Mouse (Mus musculus) urinary bladder, postnatal 14 days (tissue): Measurements from ENCODE around the gene Gm45711.
A peak's percentile ranks its signal among the peaks of the same experiment; 100 is the strongest.
"Not testable (repeated sequence)": the region's sequence is repeated elsewhere in the genome, so short reads cannot be mapped to it uniquely, and the experiment has no call there.

ENCODE experiments used
- DNase-seq: peaks from one replicate; pipeline ENCODE4 v3.0.0; 2021; ENCODE audit warnings: low spot score

Gm45711 gene

DNA sequence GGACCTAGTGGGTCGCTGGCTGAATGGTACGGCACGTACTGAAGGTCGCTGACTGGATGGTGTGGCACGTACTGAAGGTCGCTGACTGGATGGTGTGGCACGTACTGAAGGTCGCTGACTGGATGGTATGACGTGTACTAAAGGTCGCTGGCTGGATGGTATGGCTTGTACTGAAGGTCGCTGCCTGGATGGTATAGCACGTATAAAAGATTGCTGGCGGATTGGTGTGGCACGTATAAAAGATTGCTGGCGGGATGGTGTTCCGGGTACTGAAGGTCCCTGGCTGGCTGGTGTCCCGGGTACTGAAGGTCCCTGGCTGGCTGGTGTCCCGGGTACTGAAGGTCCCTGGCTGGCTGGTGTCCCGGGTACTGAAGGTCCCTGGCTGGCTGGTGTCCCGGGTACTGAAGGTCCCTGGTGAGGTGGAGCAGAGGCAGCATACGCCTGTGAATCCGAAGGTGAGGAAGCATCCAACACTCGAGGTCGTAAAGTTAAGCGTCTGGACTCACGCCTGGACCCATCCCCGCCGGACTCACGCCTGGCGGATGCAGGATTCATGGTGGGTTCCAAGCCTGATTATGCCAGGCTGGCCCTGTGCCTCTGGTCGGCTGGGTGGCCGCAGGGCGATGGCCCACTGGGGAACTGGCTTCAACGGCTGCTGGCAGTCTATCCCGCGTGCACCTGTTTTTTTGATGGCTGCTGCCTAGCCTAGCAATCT lies at the start of gene Gm45711, which contains the start of gene Cmtm1:
Gene Gm45711 (minus strand): TSS at position 641 of the 715 bp plus-strand sequence.
Gene Cmtm1 (minus strand): TSS at position 705 of the 715 bp plus-strand sequence.
- DNase-seq, result not testable (repeated sequence)

DNA sequence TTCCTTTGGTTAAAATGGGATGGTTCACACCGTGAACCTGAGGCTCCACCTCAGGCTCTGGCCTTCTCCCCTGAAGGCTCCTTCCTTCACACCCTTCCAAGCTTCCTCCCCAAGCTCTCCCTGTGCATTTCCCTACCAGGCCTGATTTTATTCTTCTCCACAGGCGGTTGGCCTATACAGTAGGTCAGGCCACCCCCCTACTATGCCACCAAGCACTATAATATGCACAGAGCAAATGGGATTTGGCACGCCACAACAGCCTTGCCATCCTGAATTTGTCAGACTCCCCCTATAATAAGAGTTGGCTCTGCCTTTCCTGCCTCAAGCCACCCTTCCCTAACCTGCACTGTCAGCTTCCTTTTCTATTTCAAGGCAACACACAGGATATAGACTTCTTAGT lies 48.8 kb upstream of the Gm45711 start:
- no peak for DNase-seq

DNA sequence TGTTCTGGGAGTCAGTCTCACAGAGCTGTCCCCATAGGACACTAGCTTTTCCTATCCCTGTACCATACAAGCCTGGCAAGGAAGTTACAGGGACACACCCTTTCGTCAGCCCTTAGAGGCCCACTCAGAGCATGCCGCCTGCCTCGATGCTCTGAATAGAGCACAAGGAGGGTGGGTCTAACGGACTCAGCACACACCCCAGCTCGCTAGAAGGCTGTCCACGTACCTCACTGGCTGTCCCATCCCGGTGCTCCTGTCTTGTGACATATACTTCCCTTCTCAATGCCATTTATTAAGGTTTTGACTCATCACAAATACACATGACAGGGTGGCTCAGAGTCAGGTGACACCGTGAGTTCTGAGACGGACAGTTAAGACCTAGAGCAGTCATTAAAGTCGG lies 44.6 kb upstream of the Gm45711 start:
- no peak for DNase-seq

DNA sequence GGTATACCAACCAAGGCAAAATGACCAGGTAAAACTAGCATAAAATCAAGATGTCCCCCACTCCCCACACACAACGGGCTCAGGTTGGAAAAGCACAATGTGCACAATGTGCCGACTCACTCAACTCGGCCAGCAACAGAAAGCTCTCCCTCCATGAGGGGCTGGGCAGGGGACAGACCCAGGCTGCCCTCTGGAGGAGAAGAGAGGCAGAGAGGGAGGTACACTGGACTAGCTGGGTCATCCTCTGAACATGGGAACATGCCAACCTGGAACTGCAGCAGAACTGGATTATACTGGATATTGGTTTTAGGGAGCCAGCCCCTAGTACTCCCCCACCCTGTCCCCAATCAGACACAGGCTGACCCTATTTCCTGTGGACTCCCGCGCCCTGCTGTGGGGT lies 43.3 kb upstream of the Gm45711 start:
- no peak for DNase-seq

DNA sequence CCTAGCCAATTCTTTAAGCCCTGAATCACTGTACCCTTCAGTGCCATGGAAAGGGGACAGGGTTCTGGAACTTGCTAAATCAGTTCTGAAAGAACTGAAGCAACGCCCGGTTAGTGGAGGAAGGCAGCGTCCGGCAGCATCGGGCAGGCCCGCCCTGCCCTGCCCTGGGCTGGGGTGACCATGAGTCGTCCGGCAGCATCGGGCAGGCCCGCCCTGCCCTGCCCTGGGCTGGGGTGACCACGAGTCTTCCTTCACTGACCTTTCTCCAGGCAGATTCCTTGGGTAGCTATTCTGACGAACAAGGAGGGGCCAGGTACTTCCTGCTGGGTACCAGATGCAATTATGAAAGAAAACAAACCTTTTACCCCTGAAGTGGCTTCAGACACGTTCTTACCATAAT lies 40.2 kb upstream of the Gm45711 start:
- no peak for DNase-seq

DNA sequence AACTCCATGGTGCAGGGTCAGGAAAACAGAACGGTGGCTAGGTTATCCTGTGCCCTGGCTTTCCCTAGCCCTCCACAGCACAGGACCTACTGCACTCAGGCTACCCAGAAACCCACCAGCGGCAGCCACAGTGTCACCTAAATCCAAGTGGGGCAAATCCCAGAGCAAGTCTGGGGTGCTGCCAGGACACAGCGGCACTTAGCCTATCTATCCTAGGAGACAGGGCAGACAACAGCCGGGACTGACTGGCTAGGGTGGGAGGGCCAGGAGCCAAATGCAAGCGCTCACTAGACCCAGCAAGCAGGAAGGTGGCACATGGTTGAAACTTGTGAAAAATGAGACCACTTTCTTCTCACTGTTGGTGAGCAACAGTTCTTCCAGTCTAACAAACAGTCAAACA lies 39.1 kb upstream of the Gm45711 start:
- DNase-seq, result no peak

DNA sequence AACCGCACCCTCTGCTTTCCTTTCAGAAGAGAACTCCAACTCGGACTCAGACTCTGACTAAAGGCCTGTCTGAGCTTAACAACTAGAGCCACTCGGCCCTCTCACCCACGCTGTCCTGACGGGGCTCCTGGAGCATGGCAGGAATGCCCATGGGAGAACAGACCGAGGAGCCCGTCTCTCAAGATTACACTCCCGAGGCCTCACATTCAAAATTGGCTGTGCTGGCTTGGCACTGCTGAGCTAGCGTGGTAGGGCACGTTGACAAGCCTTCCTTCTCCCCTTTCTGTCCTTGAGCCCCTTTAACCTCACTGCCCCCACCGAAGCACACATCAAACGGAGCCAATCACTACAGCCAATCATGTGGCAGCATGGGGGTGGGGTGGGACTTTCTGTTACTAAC lies 36.8 kb upstream of the Gm45711 start:
- no peak for DNase-seq

DNA sequence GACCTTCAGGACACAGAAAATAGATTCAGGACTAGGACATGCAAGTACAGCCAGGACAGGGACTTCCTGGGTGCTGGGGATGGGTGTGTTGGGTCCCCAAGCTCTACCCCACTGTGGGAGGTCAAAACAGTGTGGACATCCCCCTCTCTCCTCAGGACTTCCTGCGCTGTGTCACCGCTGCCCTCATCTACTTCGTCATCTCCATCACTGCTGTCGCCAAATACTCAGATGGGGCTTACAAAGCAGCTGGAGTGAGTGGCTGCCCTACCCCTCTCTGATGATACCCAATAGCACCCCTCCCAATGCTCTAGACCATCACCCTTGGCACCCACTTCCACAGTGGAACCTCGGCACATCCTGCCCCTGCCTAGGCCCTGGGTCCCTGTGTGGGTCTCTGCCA lies 34.7 kb upstream of the Gm45711 start:
- DNase-seq, result no peak

DNA sequence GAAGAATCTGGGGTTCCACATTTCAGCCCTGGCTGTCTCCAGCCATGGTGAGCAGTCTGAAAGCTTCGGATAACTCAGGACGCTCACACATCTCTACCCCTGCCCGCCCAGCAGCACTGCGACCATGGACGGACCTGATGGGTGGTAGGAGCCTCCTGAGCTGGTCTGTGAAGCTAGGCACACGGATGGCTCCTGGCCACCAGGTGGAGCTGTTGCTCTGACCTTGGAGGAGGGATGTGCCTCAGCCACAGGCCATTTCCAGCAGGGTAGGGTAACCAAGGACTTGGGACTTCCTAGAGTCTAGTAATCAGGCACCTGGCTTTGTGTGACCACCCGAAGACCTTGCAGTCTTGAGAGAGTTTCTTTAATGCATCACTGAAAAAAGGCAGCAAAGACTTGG lies 34.1 kb upstream of the Gm45711 start:
- peak; percentile 90 for DNase-seq

DNA sequence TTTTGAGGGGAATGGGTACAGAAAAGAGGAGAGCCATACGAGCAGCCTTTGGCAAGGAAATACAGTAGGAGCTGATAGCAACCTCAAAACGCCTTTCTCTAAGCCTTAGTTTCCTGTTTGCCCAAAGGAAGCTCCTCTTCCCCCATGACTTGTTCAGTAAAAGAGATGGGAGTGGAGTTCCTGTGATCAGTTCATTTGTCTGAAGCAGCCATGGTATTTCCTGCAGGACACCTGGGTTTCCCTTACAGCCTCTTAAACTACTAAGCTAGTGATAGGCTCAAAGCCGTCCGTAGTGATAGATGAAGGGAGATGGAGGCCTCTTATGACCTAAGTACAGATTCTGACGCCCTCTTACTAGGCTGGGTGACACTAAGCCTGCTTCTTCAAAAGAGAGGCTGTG lies 32.5 kb upstream of the Gm45711 start:
- DNase-seq, result no peak

DNA sequence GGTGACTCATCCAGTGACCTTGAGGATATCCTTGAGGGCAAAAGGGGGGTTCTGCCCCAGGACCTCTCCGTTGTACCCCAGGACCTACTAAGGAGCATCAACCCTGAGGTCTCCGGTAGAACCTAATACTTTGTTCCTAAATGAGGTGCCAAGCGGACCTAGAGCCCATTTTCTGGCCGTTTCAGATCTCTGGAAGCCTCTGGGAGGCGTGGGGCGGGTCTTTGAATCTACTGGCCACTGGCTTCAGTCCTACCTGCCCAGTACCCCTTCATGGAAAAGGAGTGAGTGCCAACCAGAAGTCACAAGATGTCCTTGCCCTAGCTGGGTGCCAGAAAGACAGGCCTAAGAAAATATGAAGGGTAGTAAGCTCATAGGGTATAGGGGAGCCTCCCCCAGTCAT lies 31.8 kb upstream of the Gm45711 start:
- no peak for DNase-seq

DNA sequence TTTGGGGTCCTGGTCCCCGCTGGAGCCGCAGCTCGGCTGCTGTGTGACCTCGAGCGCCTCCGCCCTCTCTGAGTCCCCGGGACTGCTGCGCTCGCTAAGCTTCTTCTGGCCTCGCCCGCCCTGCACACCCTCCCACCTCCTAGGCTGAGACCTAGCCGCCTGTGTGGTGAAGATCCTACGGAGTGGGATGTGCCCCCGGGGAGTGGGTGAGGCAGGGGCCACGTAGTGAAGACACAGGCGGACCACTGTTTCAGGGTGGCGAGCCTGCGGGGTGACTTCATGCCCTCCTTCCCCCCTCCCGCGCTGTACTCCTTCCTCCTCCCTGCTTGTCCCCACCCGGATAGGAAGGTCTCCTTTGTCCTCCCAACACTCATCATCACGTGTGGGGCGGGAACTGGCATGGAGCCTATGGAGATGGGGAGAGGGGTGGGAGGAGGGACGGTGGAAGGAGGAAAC lies 31.3 kb upstream of the Gm45711 start:
- peak; percentile 78 for DNase-seq

DNA sequence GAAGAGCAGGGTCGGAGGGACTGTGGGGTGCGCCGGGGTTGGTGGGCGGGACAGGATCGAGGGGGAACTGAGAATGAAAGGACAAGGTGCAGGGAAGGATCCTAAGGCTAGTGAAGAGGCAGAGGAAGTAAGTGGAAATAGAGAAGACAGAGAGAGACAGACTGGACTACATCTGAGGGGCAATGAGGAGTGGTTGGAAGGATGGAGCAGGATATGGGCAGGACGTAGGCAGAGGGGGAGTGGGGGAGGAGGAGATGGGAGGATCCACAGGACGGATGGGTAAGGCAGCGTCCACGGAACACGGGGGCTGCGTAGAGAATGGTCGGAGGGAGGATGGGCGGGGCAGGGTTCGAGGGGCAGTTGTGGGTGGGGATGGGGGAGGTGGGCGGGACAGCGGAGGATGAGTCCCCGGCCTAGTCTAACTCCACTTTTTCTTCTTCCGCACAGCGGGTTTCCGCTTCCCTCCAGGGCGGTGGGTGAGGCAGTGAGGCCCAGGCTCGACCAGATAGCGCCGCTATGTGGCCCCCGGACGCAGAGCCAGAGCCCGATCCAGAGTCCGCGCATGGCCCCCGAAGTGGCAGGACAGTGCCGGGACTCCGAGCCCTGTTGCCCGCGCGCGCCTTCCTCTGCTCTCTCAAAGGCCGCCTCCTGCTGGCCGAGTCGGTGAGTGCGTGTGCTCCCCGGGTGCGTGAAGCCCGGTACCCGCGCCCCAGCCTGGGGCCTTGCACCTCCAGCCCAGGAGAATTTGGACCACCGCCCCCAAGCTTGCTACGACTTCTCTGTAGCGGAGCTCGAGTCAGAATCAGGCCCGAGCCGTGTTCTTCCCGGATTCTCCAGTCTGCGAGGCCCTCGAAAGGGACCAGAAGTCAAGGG lies 30.6 kb upstream of the Gm45711 start:
- peak; percentile 79 for DNase-seq

DNA sequence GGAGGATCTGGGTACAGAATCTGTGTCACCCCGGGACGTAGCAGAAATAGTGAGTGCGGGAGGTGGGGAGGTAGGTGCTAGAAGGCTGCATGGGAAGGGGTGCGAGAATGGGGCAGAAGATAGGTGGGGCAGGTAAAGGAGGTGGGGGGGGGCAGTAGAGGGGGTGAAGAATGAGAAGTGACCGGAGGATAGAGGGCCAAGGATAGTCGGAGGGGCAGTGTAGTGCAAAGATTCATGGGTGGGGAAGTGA lies 30.0 kb upstream of the Gm45711 start:
- DNase-seq, result no peak

DNA sequence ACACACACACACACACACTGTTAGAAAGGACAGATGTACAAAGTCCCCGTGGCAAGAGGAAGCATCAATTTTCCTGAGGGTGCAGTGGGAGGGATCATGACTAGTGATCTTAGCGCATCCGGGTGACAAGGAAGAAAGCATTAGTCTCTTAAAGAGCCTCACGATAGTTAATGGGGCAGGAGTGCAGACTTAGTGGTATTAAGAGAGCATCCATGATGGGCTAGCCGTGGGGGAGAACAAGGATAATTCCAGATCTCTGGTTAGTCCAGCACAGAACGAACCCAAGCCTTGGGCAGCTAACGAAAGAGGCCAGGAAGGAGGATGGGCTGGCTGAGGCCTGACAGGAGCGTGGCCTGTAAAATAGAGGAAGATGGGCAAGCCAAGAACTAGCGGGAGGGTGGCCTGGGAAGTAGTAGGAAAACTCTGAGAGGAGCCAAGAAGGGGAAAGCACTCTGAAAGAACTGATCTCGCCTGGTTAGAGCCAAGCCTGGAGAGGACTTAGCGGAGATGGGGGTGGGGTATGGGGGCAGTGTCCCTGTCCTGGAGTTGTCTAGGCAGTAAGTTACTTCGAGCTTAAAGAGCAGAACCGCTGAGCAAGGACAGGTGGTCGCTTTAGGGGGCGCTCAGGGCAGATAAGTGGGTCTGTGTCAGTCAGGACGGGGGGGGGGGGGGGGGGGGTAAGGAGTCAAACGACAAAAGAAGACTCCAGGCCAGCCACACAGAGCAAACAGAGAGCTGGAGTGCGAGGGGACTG lies 29.5 kb upstream of the Gm45711 start, which contains the start of gene Cmtm3:
Gene Cmtm3 (plus strand): TSS at position 182 of the 754 bp plus-strand sequence.
- no peak for DNase-seq

DNA sequence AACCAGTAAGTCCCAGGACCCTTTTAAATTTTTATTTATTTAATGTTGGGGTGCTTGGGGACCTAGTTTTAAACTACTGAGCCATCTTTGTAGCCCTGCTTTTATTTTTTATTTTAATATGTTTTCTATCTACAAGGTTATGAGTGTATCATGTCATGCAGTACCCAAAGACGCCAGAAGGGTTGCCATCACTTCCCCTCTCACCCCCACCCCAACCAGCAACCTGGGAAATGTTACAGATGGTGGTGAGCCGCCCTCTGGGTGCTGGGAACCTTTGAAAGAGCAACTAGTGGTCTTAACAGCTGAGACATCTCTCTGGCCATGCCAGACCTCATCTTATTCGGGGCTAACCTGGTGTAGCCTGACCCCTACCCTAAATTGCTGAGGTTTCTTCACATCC lies 28.0 kb upstream of the Gm45711 start:
- no peak for DNase-seq

DNA sequence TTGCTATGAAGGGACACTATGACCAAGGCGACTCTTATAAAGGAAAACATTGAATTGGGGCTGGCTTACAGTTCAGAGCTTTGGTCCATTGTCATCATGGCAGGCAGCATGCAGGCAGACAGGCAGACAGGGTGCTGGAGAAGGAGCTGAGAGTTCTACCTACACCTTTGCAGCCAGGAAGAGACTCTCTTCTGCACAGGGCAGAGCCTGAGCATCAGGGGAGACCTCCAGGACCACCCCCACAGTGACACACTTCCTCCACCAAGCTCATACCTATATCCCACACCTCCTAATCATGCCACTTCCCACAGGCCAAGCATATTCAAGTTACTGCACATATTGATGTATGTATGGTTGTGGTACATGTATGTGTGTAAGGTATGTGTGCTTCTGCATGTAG lies 26.9 kb upstream of the Gm45711 start:
- DNase-seq, result no peak

DNA sequence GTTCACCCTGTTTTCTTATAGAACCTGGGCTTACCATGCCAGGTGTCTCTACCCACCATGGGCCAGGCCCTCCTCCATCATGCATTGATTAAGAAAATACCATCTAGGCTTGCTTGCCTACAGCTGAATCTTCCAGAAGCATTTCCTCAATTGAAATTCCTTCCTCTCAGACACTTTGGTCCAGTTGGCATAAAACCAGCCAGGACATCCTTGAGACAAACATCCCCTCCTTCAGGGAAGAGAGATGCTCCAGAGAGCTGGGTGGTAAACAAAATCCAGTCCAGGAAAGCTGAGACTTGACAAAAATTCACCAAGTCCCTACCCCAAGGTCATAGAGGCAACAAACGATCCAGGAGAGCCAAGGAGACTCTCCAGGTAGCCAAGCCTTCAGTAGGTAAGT lies 24.3 kb upstream of the Gm45711 start:
- no peak for DNase-seq

DNA sequence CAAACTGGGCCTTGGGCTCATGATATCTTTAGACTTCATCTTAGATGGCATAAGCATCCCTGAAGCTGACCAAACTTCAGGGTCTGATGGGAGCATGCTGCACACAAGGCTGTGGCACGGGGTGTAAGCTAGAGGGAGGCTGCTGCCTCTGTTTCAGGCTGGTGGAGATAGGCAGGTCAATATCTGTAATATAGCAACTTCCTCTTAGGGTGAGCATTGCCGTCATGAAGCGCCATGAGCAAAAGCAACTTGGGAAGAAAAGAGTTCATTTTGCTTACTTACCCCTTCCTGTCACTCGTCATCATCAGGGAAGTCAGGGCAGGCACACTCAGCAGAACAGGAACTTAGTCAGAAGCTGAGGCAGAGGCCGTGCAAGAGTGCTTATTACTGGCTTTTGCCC lies 23.9 kb upstream of the Gm45711 start:
- no peak for DNase-seq

DNA sequence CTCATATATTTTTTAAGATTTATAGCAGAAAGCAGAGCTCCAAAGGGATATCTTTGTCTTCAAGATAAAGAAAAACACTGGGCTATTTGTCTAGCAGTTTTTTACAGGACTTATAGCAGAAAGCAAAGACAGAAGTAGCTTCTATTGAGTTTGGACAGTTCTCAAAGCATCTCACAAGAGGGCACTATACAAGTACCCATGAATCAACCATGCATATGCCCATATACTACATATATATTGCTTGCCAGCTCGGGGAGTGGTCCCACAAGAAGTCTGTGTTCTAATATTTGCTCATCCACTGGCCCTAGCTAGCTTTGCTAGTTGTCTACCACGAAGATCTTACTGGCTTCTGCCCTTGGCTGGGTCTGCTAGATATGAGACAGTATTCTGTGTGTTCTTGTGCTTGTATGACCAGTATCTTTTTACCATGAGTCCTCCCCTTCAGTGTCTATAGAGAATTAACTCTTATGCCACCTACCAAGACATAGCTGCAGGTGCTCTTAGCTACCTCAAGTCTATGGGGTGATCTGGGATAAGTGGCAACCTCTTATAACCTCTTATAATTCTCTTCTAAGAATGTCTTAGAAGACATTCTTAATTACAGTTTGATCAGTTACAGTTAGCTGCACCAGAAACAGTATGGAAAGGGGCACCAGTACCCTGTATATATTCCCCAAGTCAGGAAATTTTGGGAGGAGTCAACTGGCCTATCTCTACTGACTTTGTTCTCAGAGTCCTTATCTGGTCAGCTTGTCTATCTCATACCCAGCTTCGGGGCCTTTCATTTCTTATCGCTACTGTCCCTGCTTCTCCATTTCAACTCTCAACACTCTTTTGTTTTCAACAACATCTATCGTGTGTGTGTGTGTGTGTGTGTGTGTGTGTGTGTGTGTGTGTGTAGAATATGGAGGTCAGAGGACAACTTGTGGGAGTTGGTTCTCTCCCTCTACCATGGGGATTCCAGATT lies 23.1 kb upstream of the Gm45711 start:
- no peak for DNase-seq

DNA sequence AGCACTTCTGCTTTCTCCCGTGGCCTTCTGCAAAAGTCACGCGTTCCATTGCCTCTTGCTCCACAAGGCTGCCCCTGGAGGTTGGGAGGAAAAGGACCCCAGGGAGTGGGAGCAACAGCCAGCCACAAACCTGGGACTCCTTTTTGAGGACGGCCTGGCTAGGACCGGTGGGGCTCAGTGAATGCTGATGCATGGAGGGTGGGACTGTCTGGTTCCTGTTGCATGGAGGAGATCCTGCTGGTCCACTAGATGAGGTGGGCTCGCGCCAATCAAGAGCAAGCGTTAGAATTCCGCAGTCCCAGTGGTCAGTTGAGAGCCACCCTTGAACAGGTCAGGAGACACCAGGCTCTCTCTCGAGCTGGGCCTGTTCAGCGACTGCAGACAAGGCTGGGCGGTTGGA lies 12.0 kb upstream of the Gm45711 start, which contains the start of gene Cmtm2b:
Gene Cmtm2b (plus strand): TSS at position 301 of the 400 bp plus-strand sequence.
- not testable (repeated sequence) for DNase-seq
